Mouse (Mus musculus) midbrain, embryonic 13.5 days (tissue): ENCODE measurements around the gene Gm867. TPM values are rescaled to one million over a fixed set of nuclear protein-coding genes. Genes with fewer than 3 reads are reported as not detected.

Experiments
- ATAC-seq: fragments of 200-750 bp; cut with Nextera tagmentation; 2 replicates; pipeline ENCODE4 v1.8.0; 2017; ENCODE audit warnings: mild to moderate bottlenecking, moderate TSS enrichment, moderate library complexity
- H3K27ac ChIP-seq: fragments of 300-500 bp; sonication (generic); 2 replicates; pipeline ENCODE4 v1.5.1; 2015; ENCODE audit warnings: inconsistent platforms, mild to moderate bottlenecking, moderate library complexity
- H3K27me3 ChIP-seq: fragments of 300-500 bp; sonication (generic); 2 replicates; pipeline ENCODE4 v1.6.1; 2015; ENCODE audit warnings: mild to moderate bottlenecking, inconsistent platforms
- H3K36me3 ChIP-seq: fragments of 300-500 bp; sonication (generic); 2 replicates; pipeline ENCODE4 v1.6.1; 2015; ENCODE audit warnings: mild to moderate bottlenecking, inconsistent platforms
- H3K4me1 ChIP-seq: fragments of 300-500 bp; sonication (generic); replicated peaks from 2 replicates; pipeline ENCODE4 v1.6.1; 2015; ENCODE audit warnings: inconsistent platforms
- H3K4me2 ChIP-seq: fragments of 300-500 bp; sonication (generic); replicated peaks from 2 replicates; pipeline ENCODE4 v1.6.1; 2015; ENCODE audit warnings: moderate library complexity, mild to moderate bottlenecking, inconsistent platforms
- H3K4me3 ChIP-seq: fragments of 300-500 bp; sonication (generic); replicated peaks from 2 replicates; pipeline ENCODE4 v1.5.1; 2015; ENCODE audit warnings: mild to moderate bottlenecking, inconsistent platforms
- H3K9ac ChIP-seq: fragments of 300-500 bp; sonication (generic); replicated peaks from 2 replicates; pipeline ENCODE4 v1.6.1; 2015; ENCODE audit warnings: mild to moderate bottlenecking, inconsistent platforms
- H3K9me3 ChIP-seq: fragments of 300-500 bp; sonication (generic); 2 replicates; pipeline ENCODE4 v1.6.1; 2016; ENCODE audit warnings: mild to moderate bottlenecking, inconsistent platforms
- whole genome bisulfite sequencing: fragments of 180-500 bp; shearing (Covaris S2); methylation state at CpG from one replicate; pipeline ENCODE4 v1.1.7; 2015; 5-methylcytosine and 5-hydroxymethylcytosine counted together
- polyA plus RNA-seq: library from polyadenylated mRNA; unstranded; fragments of >200 nt; fragmentation: Nextera tagmentation; extraction: Ambion mirVana; gene quantifications from 2 replicates; pipeline ENCODE4 v1.2.1, GENCODE M21; 2015

The Gm867 gene
- polyA plus RNA-seq, 1 experiment from 2014 or later = 0.35 TPM

- 83% methylated on average over 7 of the region's 7 CpGs for WGBS
- no peak overlapping the region for H3K27ac ChIP-seq
- H3K4me3 ChIP-seq = no peak overlapping the region
- no peak for ATAC-seq
- H3K9ac ChIP-seq = no peak overlapping the region
- H3K4me2 ChIP-seq = no peak overlapping the region
- no peaks in the 10 kb centered on the region for H3K9me3 ChIP-seq
- H3K27me3 ChIP-seq = peaks cover 12% of the 10 kb centered on the region
- no peaks in the 10 kb centered on the region for H3K36me3 ChIP-seq
- H3K4me1 ChIP-seq = peaks cover 14% of the 10 kb centered on the region
Measured at GRCm38 (mm10) chr10:75945896-75946295, 5.4 kb upstream of the Gm867 start.

- no peak for ATAC-seq
- H3K27me3 ChIP-seq = peaks cover 12% of the 10 kb centered on the region
- H3K4me3 ChIP-seq = no peak overlapping the region
- WGBS = 91% methylated on average over 7 of the region's 7 CpGs
- H3K4me2 ChIP-seq = no peak overlapping the region
- H3K27ac ChIP-seq = no peak overlapping the region
- H3K36me3 ChIP-seq = no peaks in the 10 kb centered on the region
- H3K9ac ChIP-seq = no peak overlapping the region
- H3K9me3 ChIP-seq = no peaks in the 10 kb centered on the region
- H3K4me1 ChIP-seq = peaks cover 9% of the 10 kb centered on the region
Measured at GRCm38 (mm10) chr10:75945213-75945612, 4.7 kb upstream of the Gm867 start.

GRCm38 (mm10) chr10:75944066-75944772 is 3.7 kb upstream of the Gm867 start:
- H3K4me3 ChIP-seq = no peak overlapping the region
- H3K9me3 ChIP-seq = no peaks in the 10 kb centered on the region
- H3K9ac ChIP-seq = no peak overlapping the region
- 0 out of 2 replicates have a peak overlapping the region, but pooled peaks have one; percentile 14 for H3K27ac ChIP-seq
- H3K4me1 ChIP-seq = peaks cover 9% of the 10 kb centered on the region
- peaks cover 3% of the 10 kb centered on the region; the same call in 1 of the 2 replicates for H3K27me3 ChIP-seq
- no peaks in the 10 kb centered on the region for H3K36me3 ChIP-seq
- no peak for ATAC-seq
- WGBS = 25% methylated on average over 11 of the region's 11 CpGs
- H3K4me2 ChIP-seq = no peak overlapping the region

- ATAC-seq = no peak
- Histone ChIP-seq H3K9ac (no peak within 1 kb of the TSS), H3K4me1 (peaks cover 9% of the 10 kb centered on the region), H3K4me2 (no peak within 1 kb of the TSS), H3K27me3 (peaks cover 4% of the 10 kb centered on the region; the same call in 1 of the 2 replicates), H3K36me3 (no peaks in the 10 kb centered on the region), H3K27ac (0 out of 2 replicates have a peak within 1 kb of the TSS, but pooled peaks have one; percentile 14), H3K4me3 (no peak within 1 kb of the TSS), H3K9me3 (no peaks in the 10 kb centered on the region)
- WGBS = 84% methylated on average over 15 of the region's 15 CpGs
Measured at GRCm38 (mm10) chr10:75942736-75943477, 2.4 kb upstream of the Gm867 start, which contains the start of gene Vpreb3. Vpreb3 (plus strand) TSS chr10:75943057.

- Histone ChIP-seq H3K4me3 (no peak overlapping the region), H3K9ac (no peak overlapping the region), H3K27ac (no peak overlapping the region), H3K4me2 (no peak overlapping the region), H3K36me3 (no peaks in the 10 kb centered on the region), H3K9me3 (no peaks in the 10 kb centered on the region), H3K4me1 (peaks cover 18% of the 10 kb centered on the region), H3K27me3 (peaks cover 19% of the 10 kb centered on the region)
- WGBS = 63% methylated on average over 9 of the region's 9 CpGs
- no peak for ATAC-seq
Measured at GRCm38 (mm10) chr10:75941042-75941824, 761 bp upstream of the Gm867 start.

- H3K27ac ChIP-seq = no peak overlapping the region
- ATAC-seq = no peak
- H3K4me2 ChIP-seq = no peak overlapping the region
- H3K36me3 ChIP-seq = no peaks in the 10 kb centered on the region
- H3K4me1 ChIP-seq = peaks cover 29% of the 10 kb centered on the region
- WGBS = 41% methylated on average over 9 of the region's 9 CpGs
- peaks cover 30% of the 10 kb centered on the region for H3K27me3 ChIP-seq
- no peak overlapping the region for H3K4me3 ChIP-seq
- H3K9me3 ChIP-seq = no peaks in the 10 kb centered on the region
- H3K9ac ChIP-seq = no peak overlapping the region
Measured at GRCm38 (mm10) chr10:75939481-75940234, 814 bp downstream of the Gm867 start.

GRCm38 (mm10) chr10:75937851-75938643 is 2.4 kb downstream of the Gm867 start:
- ATAC-seq = no peak
- Histone ChIP-seq H3K4me2 (no peak overlapping the region), H3K4me3 (no peak overlapping the region), H3K36me3 (no peaks in the 10 kb centered on the region), H3K4me1 (peaks cover 21% of the 10 kb centered on the region), H3K9me3 (no peaks in the 10 kb centered on the region), H3K27ac (no peak overlapping the region), H3K9ac (no peak overlapping the region), H3K27me3 (peaks cover 38% of the 10 kb centered on the region)
- WGBS = 47% methylated on average over 10 of the region's 10 CpGs

GRCm38 (mm10) chr10:75936909-75937667 is 3.4 kb downstream of the Gm867 start:
- Histone ChIP-seq H3K9ac (no peak overlapping the region), H3K9me3 (no peaks in the 10 kb centered on the region), H3K27me3 (peaks cover 42% of the 10 kb centered on the region), H3K36me3 (no peaks in the 10 kb centered on the region), H3K4me3 (no peak overlapping the region), H3K4me1 (peaks cover 30% of the 10 kb centered on the region), H3K27ac (no peak overlapping the region), H3K4me2 (no peak overlapping the region; the same call in 1 of the 2 replicates)
- WGBS = 36% methylated on average over 18 of the region's 18 CpGs
- no peak for ATAC-seq

GRCm38 (mm10) chr10:75935680-75936541 is 4.6 kb downstream of the Gm867 start, which contains the start of gene Mmp11:
Mmp11 (minus strand) TSS chr10:75936496.
- peaks cover 42% of the 10 kb centered on the region for H3K4me1 ChIP-seq
- H3K9me3 ChIP-seq = no peaks in the 10 kb centered on the region
- peak within 1 kb of the TSS; percentile 57 for H3K9ac ChIP-seq
- H3K4me2 ChIP-seq = peak within 1 kb of the TSS; percentile 84
- no peak within 1 kb of the TSS for H3K27ac ChIP-seq
- H3K4me3 ChIP-seq = peak within 1 kb of the TSS; percentile 50
- H3K27me3 ChIP-seq = peaks cover 52% of the 10 kb centered on the region
- ATAC-seq = peak; percentile 64
- 2% methylated on average over 51 of the region's 51 CpGs for WGBS
- H3K36me3 ChIP-seq = no peaks in the 10 kb centered on the region
